Mouse (Mus musculus): ENCODE measurements around the gene Skint6. TPM values are rescaled to one million over a fixed set of nuclear protein-coding genes. Genes with fewer than 3 reads are reported as not detected.

Gene Skint6
- polyA plus RNA-seq, 1 experiment, result not detected

GRCm38 (mm10) chr4:112790646-112791045, 496.1 kb downstream of the Skint6 start:
- 0% methylated on average over 1 of the region's 1 CpGs for WGBS
- Histone ChIP-seq H3K36me3 (ENCODE audit: control insufficient read depth, insufficient read depth, low read length) (no peaks in the 10 kb centered on the region), H3K4me3 (ENCODE audit: low read depth, low read length) (no peak overlapping the region), H3K27me3 (ENCODE audit: control insufficient read depth, insufficient read depth, low read length) (no peaks in the 10 kb centered on the region), H3K27ac (ENCODE audit: insufficient read depth, low read depth, low read length) (no peak overlapping the region), H3K4me1 (ENCODE audit: control insufficient read depth, insufficient read depth, insufficient read length, low read length) (no peaks in the 10 kb centered on the region)
- no peak for TF ChIP-seq CTCF (IDR thresholded peaks at IDR 0.05; ENCODE audit: extremely low read depth, insufficient read length, insufficient replicate concordance, low read depth, low read length)
- no peak for TF ChIP-seq POLR2A (IDR thresholded peaks at IDR 0.05; ENCODE audit: low read depth, low read length)

- no peaks in the 10 kb centered on the region for H3K4me1 ChIP-seq (ENCODE audit: control insufficient read depth, insufficient read depth, insufficient read length, low read length)
- 70% methylated on average over 1 of the region's 1 CpGs for WGBS
- no peak within 1 kb of the TSS for H3K4me3 ChIP-seq (ENCODE audit: low read depth, low read length)
- H3K36me3 ChIP-seq (ENCODE audit: control insufficient read depth, insufficient read depth, low read length), result no peaks in the 10 kb centered on the region
- TF ChIP-seq POLR2A (IDR thresholded peaks at IDR 0.05; ENCODE audit: low read depth, low read length) (no peak), CTCF (IDR thresholded peaks at IDR 0.05; ENCODE audit: extremely low read depth, insufficient read length, insufficient replicate concordance, low read depth, low read length) (no peak)
- H3K27me3 ChIP-seq (ENCODE audit: control insufficient read depth, insufficient read depth, low read length), result no peaks in the 10 kb centered on the region
- no peak within 1 kb of the TSS for H3K27ac ChIP-seq (ENCODE audit: insufficient read depth, low read depth, low read length)
Observed at GRCm38 (mm10) chr4:112774766-112775165, 512.0 kb downstream of the Skint6 start, which contains the start of gene Skint10. TSS of gene Skint10 (minus strand) at chr4:112774866.

Measured in small intestine, adult 2 months (tissue).